Mouse (Mus musculus) heart, postnatal 4 days (tissue): Measurements from ENCODE around the gene Tspan12. TPM values are rescaled to one million over a fixed set of nuclear protein-coding genes. Genes with fewer than 3 reads are reported as not detected.
A peak's percentile ranks its signal among the peaks of the same experiment; 100 is the strongest.

ENCODE experiments used
- DNase-seq: peaks from one replicate; pipeline ENCODE4 v3.0.0; 2021
- total RNA-seq, 2 experiments: library from RNA; stranded (reverse); gene quantifications; 2 replicates each; pipeline ENCODE4 v1.2.3; 2021

Tspan12 gene
- total RNA-seq, 2 experiments from 2014 or later, result 87.2 to 94.4 TPM

- peak; percentile 41 for DNase-seq
Observed at GRCm38 (mm10) chr6:21768745-21769446, 83.4 kb downstream of the Tspan12 start.

- no peak for DNase-seq
Observed at GRCm38 (mm10) chr6:21767787-21768221, 84.5 kb downstream of the Tspan12 start.

GRCm38 (mm10) chr6:21747536-21747935 lies 104.8 kb downstream of the Tspan12 start:
- DNase-seq, result no peak

GRCm38 (mm10) chr6:21744615-21745266 lies 107.6 kb downstream of the Tspan12 start:
- no peak for DNase-seq

GRCm38 (mm10) chr6:21740606-21741005 lies 111.7 kb downstream of the Tspan12 start:
- DNase-seq, result no peak

GRCm38 (mm10) chr6:21722238-21722637 lies 130.1 kb downstream of the Tspan12 start:
- DNase-seq, result no peak

Other genes starting within 250 kb of the Tspan12 start
- gene Ing3, start 97.1 kb upstream of the Tspan12 start, total RNA-seq, result 10 to 100 TPM; 17.4 to 18.3 TPM
- 1 to 10 TPM; 7.2 to 9.9 TPM for gene Cped1, start 133.4 kb upstream of the Tspan12 start, total RNA-seq